Mouse (Mus musculus): ENCODE measurements around the gene Bend3. TPM values are rescaled to one million over a fixed set of nuclear protein-coding genes. Genes with fewer than 3 reads are reported as not detected.

Bend3 gene
- polyA plus RNA-seq, 1 experiment = 2.7 TPM

- Histone ChIP-seq H3K4me3 (replicated peaks; ENCODE audit: control insufficient read depth, low read depth, low read length) (no peak overlapping the region), H3K27ac (ENCODE audit: control insufficient read depth, insufficient read depth, low read depth, low read length, poor library complexity) (no peak overlapping the region), H3K4me1 (ENCODE audit: control insufficient read depth, insufficient read depth, low read length) (no peaks in the 10 kb centered on the region; the same call in 1 of the 2 replicates)
- TF ChIP-seq POLR2A (IDR thresholded peaks at IDR 0.05; ENCODE audit: borderline replicate concordance, control insufficient read depth, low read depth, low read length) (no peak), CTCF (IDR thresholded peaks at IDR 0.05; ENCODE audit: control insufficient read depth, insufficient read depth, low read length) (no peak)
- WGBS = 83% methylated on average over 6 of the region's 6 CpGs
Observed at GRCm38 (mm10) chr10:43468293-43468692, 10.3 kb upstream of the Bend3 start.

GRCm38 (mm10) chr10:43475376-43475775 is 3.3 kb upstream of the Bend3 start:
- Histone ChIP-seq H3K4me1 (ENCODE audit: control insufficient read depth, insufficient read depth, low read length) (no peaks in the 10 kb centered on the region; the same call in 1 of the 2 replicates), H3K4me3 (replicated peaks; ENCODE audit: control insufficient read depth, low read depth, low read length) (no peak overlapping the region), H3K27ac (ENCODE audit: control insufficient read depth, insufficient read depth, low read depth, low read length, poor library complexity) (no peak overlapping the region)
- TF ChIP-seq CTCF (IDR thresholded peaks at IDR 0.05; ENCODE audit: control insufficient read depth, insufficient read depth, low read length) (no peak), POLR2A (IDR thresholded peaks at IDR 0.05; ENCODE audit: borderline replicate concordance, control insufficient read depth, low read depth, low read length) (no peak)
- WGBS = 17% methylated on average over 4 of the region's 4 CpGs

- no peak overlapping the region for H3K27ac ChIP-seq (ENCODE audit: control insufficient read depth, insufficient read depth, low read depth, low read length, poor library complexity)
- no peak for TF ChIP-seq POLR2A (IDR thresholded peaks at IDR 0.05; ENCODE audit: borderline replicate concordance, control insufficient read depth, low read depth, low read length)
- no peak for TF ChIP-seq CTCF (IDR thresholded peaks at IDR 0.05; ENCODE audit: control insufficient read depth, insufficient read depth, low read length)
Observed at GRCm38 (mm10) chr10:43477459-43477858, 1.2 kb upstream of the Bend3 start.

GRCm38 (mm10) chr10:43477865-43478681 is 558 bp upstream of the Bend3 start:
- Histone ChIP-seq H3K4me3 (replicated peaks; ENCODE audit: control insufficient read depth, low read depth, low read length) (peak overlapping the region; percentile 25), H3K27ac (ENCODE audit: control insufficient read depth, insufficient read depth, low read depth, low read length, poor library complexity) (no peak overlapping the region), H3K4me1 (ENCODE audit: control insufficient read depth, insufficient read depth, low read length) (no peaks in the 10 kb centered on the region; the same call in 1 of the 2 replicates)
- 4% methylated on average over 42 of the region's 42 CpGs for WGBS
- no peak for TF ChIP-seq POLR2A (IDR thresholded peaks at IDR 0.05; ENCODE audit: borderline replicate concordance, control insufficient read depth, low read depth, low read length)
- no peak for TF ChIP-seq CTCF (IDR thresholded peaks at IDR 0.05; ENCODE audit: control insufficient read depth, insufficient read depth, low read length)

More at GRCm38 (mm10) chr10:43477459-43477858, 1.2 kb upstream of the Bend3 start:
- H3K4me3 ChIP-seq (replicated peaks; ENCODE audit: control insufficient read depth, low read depth, low read length) = no peak overlapping the region
- WGBS = 65% methylated on average over 9 of the region's 9 CpGs
- H3K4me1 ChIP-seq (ENCODE audit: control insufficient read depth, insufficient read depth, low read length) = no peaks in the 10 kb centered on the region; the same call in 1 of the 2 replicates

GRCm38 (mm10) chr10:43479436-43480157 is 966 bp downstream of the Bend3 start:
- TF ChIP-seq POLR2A (IDR thresholded peaks at IDR 0.05; ENCODE audit: borderline replicate concordance, control insufficient read depth, low read depth, low read length) = peak; percentile 17; the same call in 1 of the 2 replicates
- peak; percentile 52; the same call in 1 of the 2 replicates for TF ChIP-seq CTCF (IDR thresholded peaks at IDR 0.05; ENCODE audit: control insufficient read depth, insufficient read depth, low read length)
- Histone ChIP-seq H3K27ac (ENCODE audit: control insufficient read depth, insufficient read depth, low read depth, low read length, poor library complexity) (peak overlapping the region; percentile 79; the same call in 1 of the 2 replicates), H3K4me1 (ENCODE audit: control insufficient read depth, insufficient read depth, low read length) (no peaks in the 10 kb centered on the region; the same call in 1 of the 2 replicates), H3K4me3 (replicated peaks; ENCODE audit: control insufficient read depth, low read depth, low read length) (peak overlapping the region; percentile 77)
- WGBS = under 1% methylated on average over 103 of the region's 103 CpGs

- 32% methylated on average over 13 of the region's 13 CpGs for WGBS
- Histone ChIP-seq H3K4me3 (replicated peaks; ENCODE audit: control insufficient read depth, low read depth, low read length) (peak overlapping the region; percentile 64), H3K27ac (ENCODE audit: control insufficient read depth, insufficient read depth, low read depth, low read length, poor library complexity) (no peak overlapping the region), H3K4me1 (ENCODE audit: control insufficient read depth, insufficient read depth, low read length) (no peaks in the 10 kb centered on the region; the same call in 1 of the 2 replicates)
- TF ChIP-seq POLR2A (IDR thresholded peaks at IDR 0.05; ENCODE audit: borderline replicate concordance, control insufficient read depth, low read depth, low read length) (no peak), CTCF (IDR thresholded peaks at IDR 0.05; ENCODE audit: control insufficient read depth, insufficient read depth, low read length) (no peak)
Observed at GRCm38 (mm10) chr10:43480227-43480849, 1.7 kb downstream of the Bend3 start.

GRCm38 (mm10) chr10:43481179-43481578 is 2.5 kb downstream of the Bend3 start:
- WGBS = 76% methylated on average over 4 of the region's 4 CpGs
- Histone ChIP-seq H3K4me3 (replicated peaks; ENCODE audit: control insufficient read depth, low read depth, low read length) (no peak overlapping the region), H3K27ac (ENCODE audit: control insufficient read depth, insufficient read depth, low read depth, low read length, poor library complexity) (no peak overlapping the region), H3K4me1 (ENCODE audit: control insufficient read depth, insufficient read depth, low read length) (no peaks in the 10 kb centered on the region; the same call in 1 of the 2 replicates)
- TF ChIP-seq POLR2A (IDR thresholded peaks at IDR 0.05; ENCODE audit: borderline replicate concordance, control insufficient read depth, low read depth, low read length) = no peak
- no peak for TF ChIP-seq CTCF (IDR thresholded peaks at IDR 0.05; ENCODE audit: control insufficient read depth, insufficient read depth, low read length)
